Mouse (Mus musculus) heart, adult 2 months (tissue): ENCODE results near the gene Plcl1.

Experiments used
- CTCF ChIP-seq: fragments of 200-600 bp; IDR thresholded peaks from 2 replicates; pipeline ENCODE4 v1.8.1; 2022; ENCODE audit warnings: antibody characterized with exemption, mild to moderate bottlenecking, moderate library complexity
- EP300 ChIP-seq: fragments of 200-500 bp; IDR thresholded peaks from 2 replicates; pipeline ENCODE4 v1.6.1; 2011; ENCODE audit warnings: low read depth, low read length, control low read depth; ENCODE audit not compliant: insufficient read depth
- POLR2A ChIP-seq: fragments of 200-500 bp; IDR thresholded peaks from 2 replicates; pipeline ENCODE4 v1.6.1; 2011; ENCODE audit warnings: mild to moderate bottlenecking, low read depth, low read length, control low read depth; ENCODE audit not compliant: insufficient read depth

- TF ChIP-seq POLR2A (no peak), CTCF (peak; percentile 94), EP300 (no peak)
Observed at GRCm38 (mm10) chr1:55404439-55404838, 1.3 kb upstream of the Plcl1 start.
